In genomic region chr1:121486803-121487202, GRCm38 (mm10) we compare ENCODE assay signal across 21 mouse cellular contexts. TPM values are rescaled to one million over a fixed set of nuclear protein-coding genes. Genes with fewer than 3 reads are reported as not detected.
"Had no signal": no experiment of that assay in that cellular context is flagged by ENCODE, and none has a peak within 500 bp of the region (broad histone marks: within the 10 kb centered on the region; RNA-seq: fewer than 3 reads in every experiment).

No protein-coding gene starts in this region.

- DNase-seq: retina, postnatal 1 day; right cerebral cortex, adult 18-20 months; right cerebral cortex, postnatal 14 days; right cerebral cortex, postnatal 25 days; right cerebral cortex, postnatal 4 days; spleen, adult 18-20 months; thymus, adult 18-20 months; thymus, adult 2 months; thymus, postnatal 14 days; thymus, postnatal 25 days; thymus, postnatal 36 days; thymus, postnatal 4 days had no signal

- H3K27me3 ChIP-seq: neural tube, embryonic 12.5 days; neural tube, embryonic 13.5 days; neural tube, embryonic 15.5 days; stomach, embryonic 15.5 days had no signal

- H3K4me2 ChIP-seq: neural tube, embryonic 12.5 days; neural tube, embryonic 13.5 days; neural tube, embryonic 15.5 days; stomach, embryonic 15.5 days had no signal

- H3K4me1 ChIP-seq: neural tube, embryonic 12.5 days; neural tube, embryonic 13.5 days; neural tube, embryonic 15.5 days; stomach, embryonic 15.5 days had no signal

- H3K27ac ChIP-seq: neural tube, embryonic 12.5 days; neural tube, embryonic 13.5 days; neural tube, embryonic 15.5 days; stomach, embryonic 15.5 days; stomach, postnatal 0 days had no signal

- H3K9me3 ChIP-seq: neural tube, embryonic 12.5 days; neural tube, embryonic 13.5 days; neural tube, embryonic 15.5 days; stomach, embryonic 15.5 days had no signal

- H3K4me3 ChIP-seq: neural tube, embryonic 12.5 days; neural tube, embryonic 13.5 days; neural tube, embryonic 15.5 days; stomach, embryonic 15.5 days had no signal

- H3K9ac ChIP-seq: neural tube, embryonic 12.5 days; neural tube, embryonic 13.5 days; neural tube, embryonic 15.5 days; stomach, embryonic 15.5 days had no signal

RNA-seq across cellular contexts. Expression of gene Htr5b, which starts 41.5 kb away (rescaled TPM):
- total RNA-seq: neutrophil, adult 5-6 weeks had no signal
- polyA plus RNA-seq: small intestine, adult 2 months; stomach, embryonic 14.5 days; thymus, adult 2 months; urinary bladder, adult 2 months had no signal
